Mouse (Mus musculus) spleen, adult 2 months (tissue): Measurements from ENCODE around the gene Ccdc162. TPM values are rescaled to one million over a fixed set of nuclear protein-coding genes. Genes with fewer than 3 reads are reported as not detected.
A peak's percentile ranks its signal among the peaks of the same experiment; 100 is the strongest.

Experiments
- DNase-seq, 2 experiments: peaks; one replicate each; pipeline versions ENCODE4 v3.0.0 to v3.0.0-alpha.2; 2012 to 2021; ENCODE audit warnings: low spot score in 2 of 2, low read depth in 1 of 2
- H3K27ac ChIP-seq: fragments of 200-500 bp; 2 replicates; pipeline ENCODE4 v1.5.1; 2012; ENCODE audit warnings: low read length, inconsistent platforms; ENCODE audit not compliant: insufficient read depth
- H3K27me3 ChIP-seq: fragments of 200-500 bp; 2 replicates; pipeline ENCODE4 v1.6.1; 2012; ENCODE audit warnings: mild to moderate bottlenecking, moderate library complexity, low read length, inconsistent platforms; ENCODE audit not compliant: control insufficient read depth, insufficient read depth
- H3K36me3 ChIP-seq: fragments of 200-500 bp; 2 replicates; pipeline ENCODE4 v1.6.1; 2012; ENCODE audit warnings: mild to moderate bottlenecking, low read length, inconsistent platforms; ENCODE audit not compliant: control insufficient read depth, insufficient read depth
- H3K4me1 ChIP-seq: fragments of 200-500 bp; 2 replicates; pipeline ENCODE4 v1.6.1; 2011; ENCODE audit warnings: inconsistent platforms; ENCODE audit not compliant: control insufficient read depth, insufficient read depth, insufficient read length
- H3K4me3 ChIP-seq: fragments of 200-500 bp; 2 replicates; pipeline ENCODE4 v1.5.1; 2011; ENCODE audit warnings: mild to moderate bottlenecking, inconsistent platforms; ENCODE audit not compliant: insufficient read depth, insufficient read length; ENCODE audit errors: extremely low read depth
- CTCF ChIP-seq: fragments of 200-500 bp; IDR thresholded peaks from 2 replicates; pipeline ENCODE4 v1.5.1; 2011; ENCODE audit warnings: mild to moderate bottlenecking, inconsistent platforms; ENCODE audit not compliant: insufficient read depth, insufficient read length, insufficient replicate concordance; ENCODE audit errors: extremely low read depth
- POLR2A ChIP-seq: fragments of 200-500 bp; IDR thresholded peaks from 2 replicates; pipeline ENCODE4 v1.6.1; 2011; ENCODE audit warnings: low read depth, low read length, inconsistent platforms
- WGBS: fragments of 180-500 bp; shearing (Covaris S2); methylation state at CpG from one replicate; pipeline ENCODE4 v1.1.7; 2018; 5-methylcytosine and 5-hydroxymethylcytosine counted together
- polyA plus RNA-seq: library from polyadenylated mRNA; depleted of rRNA; stranded (reverse); fragments of >200 nt; gene quantifications from 2 replicates; pipeline ENCODE4 v1.2.3, GENCODE M21; 2012

Ccdc162 gene
- polyA plus RNA-seq, 1 experiment, result 0.41 TPM

DNA sequence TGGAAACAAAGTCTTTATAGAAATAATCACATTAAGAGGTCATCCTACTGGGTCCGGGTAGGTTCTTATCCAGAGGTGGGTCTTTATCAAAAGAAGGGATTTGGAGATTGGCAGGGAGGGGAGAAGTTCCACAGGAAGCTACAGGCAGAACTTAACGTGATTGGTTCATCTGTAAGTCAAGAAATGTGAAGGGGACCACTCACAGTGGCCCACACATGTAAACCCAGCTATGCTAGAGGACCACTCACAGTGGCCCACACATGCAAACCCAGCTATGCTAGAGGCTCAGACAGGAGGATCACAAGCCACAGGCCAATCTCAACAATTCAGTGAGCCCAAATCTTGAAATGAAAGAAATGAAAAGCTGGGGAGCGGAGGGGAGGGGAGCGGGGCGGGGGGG lies 67.2 kb downstream of the Ccdc162 start:
- DNase-seq, result no peak
- TF ChIP-seq POLR2A, result no peak
- no peak for TF ChIP-seq CTCF
- Histone ChIP-seq H3K4me1 (no peaks in the 10 kb centered on the region), H3K36me3 (no peaks in the 10 kb centered on the region), H3K27me3 (no peaks in the 10 kb centered on the region), H3K4me3 (no peak overlapping the region), H3K27ac (no peak overlapping the region)
- 96% methylated on average over 5 of the region's 5 CpGs for WGBS

DNA sequence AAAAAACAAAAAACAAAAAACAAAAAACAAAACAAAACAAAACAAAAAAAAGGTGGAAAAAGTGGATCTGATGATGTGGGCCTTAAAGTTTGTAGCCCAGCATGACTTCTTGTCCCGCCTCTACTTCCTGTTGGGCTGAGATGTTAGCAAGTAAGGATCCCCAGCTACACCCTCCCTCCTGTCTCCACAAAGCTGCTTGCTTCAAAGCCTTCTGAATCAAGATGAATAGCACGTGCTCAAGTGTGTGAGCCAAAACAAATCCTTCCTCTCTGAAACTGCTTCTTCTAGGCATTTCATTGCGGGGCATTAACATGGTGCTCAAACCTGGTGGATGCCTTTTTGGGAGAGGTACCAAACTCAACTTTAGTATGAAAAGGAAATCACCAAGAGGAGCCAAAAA lies 77.7 kb downstream of the Ccdc162 start:
- TF ChIP-seq CTCF, result no peak
- no peak for TF ChIP-seq POLR2A
- H3K36me3 ChIP-seq, result no peaks in the 10 kb centered on the region
- DNase-seq, result no peak
- no peak overlapping the region for H3K27ac ChIP-seq
- no peaks in the 10 kb centered on the region for H3K4me1 ChIP-seq
- H3K27me3 ChIP-seq, result no peaks in the 10 kb centered on the region
- H3K4me3 ChIP-seq, result no peak overlapping the region
- WGBS, result 53% methylated on average over 3 of the region's 3 CpGs

DNA sequence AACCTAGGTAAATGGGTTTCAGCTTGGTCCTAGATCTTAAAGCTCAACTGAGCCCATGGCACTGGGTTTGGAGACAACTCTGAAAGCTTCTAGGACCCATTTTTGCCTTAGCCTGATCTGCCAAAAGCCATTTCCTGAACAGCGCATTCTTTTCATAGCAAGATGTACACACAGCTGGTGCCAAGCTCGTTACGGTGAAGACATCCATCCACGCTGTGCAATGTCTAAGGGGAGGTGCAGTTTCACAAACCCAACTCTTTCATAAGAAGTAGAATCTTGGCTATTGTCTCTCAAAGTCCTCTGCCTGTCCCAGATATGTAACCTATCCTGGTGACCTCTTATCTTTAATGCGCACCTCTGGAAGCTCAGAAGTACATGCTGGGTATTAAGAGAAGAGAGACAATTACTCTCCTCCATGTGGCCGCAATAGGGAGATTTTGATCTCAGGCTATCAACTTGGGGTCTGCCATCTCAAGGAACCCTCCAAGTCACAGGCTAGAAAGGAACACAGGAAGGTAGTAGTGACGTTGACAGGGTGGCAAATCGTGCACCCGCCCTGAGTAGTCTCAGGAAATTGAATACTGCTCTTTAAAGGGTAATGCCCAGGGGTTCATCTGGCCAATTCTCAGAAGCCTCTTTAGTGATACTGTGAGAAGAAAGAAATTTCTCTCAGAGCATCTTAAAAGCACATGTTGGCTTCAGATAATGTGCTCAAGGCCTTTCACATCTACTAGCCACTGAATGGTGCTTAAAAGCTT lies 81.0 kb downstream of the Ccdc162 start:
- Histone ChIP-seq H3K27me3 (no peaks in the 10 kb centered on the region), H3K4me3 (no peak overlapping the region), H3K36me3 (no peaks in the 10 kb centered on the region), H3K27ac (no peak overlapping the region), H3K4me1 (no peaks in the 10 kb centered on the region)
- DNase-seq, result no peak
- WGBS, result 50% methylated on average over 9 of the region's 9 CpGs
- TF ChIP-seq POLR2A (no peak), CTCF (no peak)

DNA sequence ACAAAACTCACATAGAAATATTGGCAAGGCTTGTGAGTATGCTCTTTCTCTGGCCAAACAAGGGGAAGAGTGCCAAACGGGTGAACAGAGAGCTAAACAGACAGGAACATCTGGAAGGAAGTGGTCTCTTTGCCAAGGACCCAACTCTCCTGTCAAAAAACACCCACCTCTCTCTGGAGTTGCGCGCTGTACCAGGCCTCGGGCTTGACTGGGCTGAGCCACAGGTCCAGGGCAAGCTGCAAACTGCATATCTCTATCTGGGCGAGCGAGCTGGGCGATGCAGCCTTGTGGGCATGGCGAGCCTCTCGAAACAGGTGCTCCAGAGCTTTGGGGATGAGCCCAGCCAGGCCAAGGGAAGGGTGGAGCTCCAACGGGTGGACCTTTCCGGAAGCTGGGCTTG lies 82.6 kb downstream of the Ccdc162 start:
- no peak overlapping the region for H3K4me3 ChIP-seq
- WGBS, result 47% methylated on average over 11 of the region's 11 CpGs
- H3K36me3 ChIP-seq, result no peaks in the 10 kb centered on the region
- H3K4me1 ChIP-seq, result no peaks in the 10 kb centered on the region
- H3K27me3 ChIP-seq, result no peaks in the 10 kb centered on the region
- no peak for TF ChIP-seq POLR2A
- no peak for TF ChIP-seq CTCF
- H3K27ac ChIP-seq, result no peak overlapping the region
- DNase-seq, result no peak

DNA sequence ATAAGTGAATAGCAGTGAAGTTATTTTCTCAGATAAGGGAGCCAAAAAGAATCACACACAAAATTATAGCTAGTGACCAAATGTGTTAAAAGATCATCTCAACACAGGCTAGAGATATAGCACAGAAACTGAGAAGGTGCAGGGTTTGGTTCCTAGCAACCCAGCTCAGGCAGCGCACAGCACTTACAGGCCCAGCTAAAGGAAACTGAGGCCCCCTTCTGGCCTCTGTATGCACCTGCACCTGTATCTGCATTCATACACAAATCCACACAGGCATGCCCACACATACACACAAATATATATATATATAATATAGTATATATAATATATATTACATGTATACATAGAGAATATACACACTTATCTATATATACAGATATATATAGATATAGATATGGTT lies 84.4 kb downstream of the Ccdc162 start:
- 93% methylated on average over 1 of the region's 1 CpGs for WGBS
- TF ChIP-seq CTCF (no peak), POLR2A (no peak)
- DNase-seq, result no peak

DNA sequence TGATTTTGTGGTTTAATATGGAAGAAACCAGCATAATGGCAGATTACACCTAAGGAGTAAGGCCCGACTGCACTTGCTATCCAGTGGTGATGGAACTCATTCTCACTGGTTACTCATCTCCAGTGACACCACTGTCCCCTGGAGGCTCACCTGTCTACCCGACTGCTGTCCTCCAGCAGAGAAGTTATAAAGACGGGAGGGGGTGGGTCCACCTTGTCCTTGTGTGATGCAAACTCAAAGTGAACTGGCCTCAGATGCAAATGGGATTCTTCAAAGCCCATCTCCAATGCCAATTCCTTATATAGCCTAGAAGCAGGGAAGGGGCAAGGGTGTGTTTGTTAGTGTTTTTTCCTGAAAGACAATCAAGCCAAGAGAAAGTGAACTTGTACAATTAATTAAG lies 89.4 kb downstream of the Ccdc162 start:
- no peaks in the 10 kb centered on the region for H3K36me3 ChIP-seq
- no peak for DNase-seq
- H3K27me3 ChIP-seq, result no peaks in the 10 kb centered on the region
- no peak for TF ChIP-seq POLR2A
- TF ChIP-seq CTCF, result no peak
- H3K4me1 ChIP-seq, result no peaks in the 10 kb centered on the region
- WGBS, result 87% methylated on average over 3 of the region's 3 CpGs
- no peak overlapping the region for H3K27ac ChIP-seq
- no peak overlapping the region for H3K4me3 ChIP-seq

More for the DNA sequence above, 84.4 kb downstream of the Ccdc162 start:
- H3K27ac ChIP-seq, result no peak overlapping the region
- no peaks in the 10 kb centered on the region for H3K4me1 ChIP-seq
- no peaks in the 10 kb centered on the region for H3K27me3 ChIP-seq
- no peak overlapping the region for H3K4me3 ChIP-seq
- no peaks in the 10 kb centered on the region for H3K36me3 ChIP-seq

DNA sequence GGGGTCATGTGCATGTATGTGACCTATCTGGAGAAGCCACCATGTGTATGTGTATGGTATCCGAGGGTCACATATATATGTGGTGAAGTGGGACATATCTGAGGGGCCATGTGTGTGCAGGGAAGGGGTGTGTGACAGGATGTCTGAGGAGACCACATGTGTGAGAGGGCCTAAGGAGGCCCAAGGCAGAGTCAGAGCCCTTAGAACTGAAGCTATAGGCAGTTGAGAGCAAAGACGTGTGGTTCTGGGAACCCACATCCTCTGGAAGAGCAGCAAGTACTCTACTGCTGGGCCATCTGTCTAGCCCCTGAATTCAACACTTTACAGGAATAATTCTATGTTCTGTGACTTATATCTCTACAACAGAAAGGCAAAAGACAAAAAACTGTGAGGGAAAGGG lies 96.4 kb downstream of the Ccdc162 start:
- no peaks in the 10 kb centered on the region for H3K27me3 ChIP-seq
- no peak for TF ChIP-seq CTCF
- no peak for TF ChIP-seq POLR2A
- peak in 1 of 2 experiments; percentile 19 for DNase-seq

More for the DNA sequence above, 96.4 kb downstream of the Ccdc162 start:
- peaks cover 3% of the 10 kb centered on the region; the same call in 1 of the 2 replicates for H3K4me1 ChIP-seq
- H3K27ac ChIP-seq, result no peak overlapping the region
- H3K4me3 ChIP-seq, result no peak overlapping the region
- WGBS, result 57% methylated on average over 2 of the region's 2 CpGs
- no peaks in the 10 kb centered on the region for H3K36me3 ChIP-seq
